Mouse (Mus musculus) kidney, embryonic 14.5 days (tissue): ENCODE measurements around the gene Lrrc26. TPM values are rescaled to one million over a fixed set of nuclear protein-coding genes. Genes with fewer than 3 reads are reported as not detected.

ENCODE experiments used
- ATAC-seq: fragments of 200-750 bp; cut with Nextera tagmentation; 2 replicates; pipeline ENCODE4 v1.8.0; 2017; ENCODE audit warnings: moderate number of reproducible peaks, mild to moderate bottlenecking, moderate TSS enrichment, moderate library complexity; ENCODE audit not compliant: low FRiP score, low TSS enrichment
- H3K27ac ChIP-seq: fragments of 300-500 bp; sonication (generic); 2 replicates; pipeline ENCODE4 v1.5.1; 2014; ENCODE audit warnings: low read depth, mild to moderate bottlenecking, low read length, moderate library complexity, mixed read lengths
- H3K27me3 ChIP-seq: fragments of 300-500 bp; sonication (generic); 2 replicates; pipeline ENCODE4 v1.6.1; 2014; ENCODE audit warnings: mild to moderate bottlenecking, low read length; ENCODE audit not compliant: control insufficient read depth, insufficient read depth
- H3K36me3 ChIP-seq: fragments of 300-500 bp; sonication (generic); 2 replicates; pipeline ENCODE4 v1.6.1; 2014; ENCODE audit warnings: low read length, mixed read lengths; ENCODE audit not compliant: control insufficient read depth, insufficient read depth
- H3K4me1 ChIP-seq: fragments of 300-500 bp; sonication (generic); 2 replicates; pipeline ENCODE4 v1.6.1; 2014; ENCODE audit warnings: low read length, mixed read lengths; ENCODE audit not compliant: control insufficient read depth, insufficient read depth
- H3K4me2 ChIP-seq: fragments of 300-500 bp; sonication (generic); replicated peaks from 2 replicates; pipeline ENCODE4 v1.6.1; 2014; ENCODE audit warnings: low read depth, mild to moderate bottlenecking, low read length
- H3K4me3 ChIP-seq: fragments of 300-500 bp; sonication (generic); 2 replicates; pipeline ENCODE4 v1.5.1; 2014; ENCODE audit warnings: mild to moderate bottlenecking, low read length
- H3K9ac ChIP-seq: fragments of 300-500 bp; sonication (generic); 2 replicates; pipeline ENCODE4 v1.6.1; 2014; ENCODE audit warnings: low read depth, mild to moderate bottlenecking, low read length, moderate library complexity
- H3K9me3 ChIP-seq: fragments of 300-500 bp; sonication (generic); 2 replicates; pipeline ENCODE4 v1.6.1; 2016; ENCODE audit warnings: low read length; ENCODE audit not compliant: control insufficient read depth
- WGBS: fragments of 180-500 bp; shearing (Covaris S2); extraction: QIAGEN DNeasy Blood & Tissue Kit; methylation state at CpG from one replicate; pipeline ENCODE4 v1.1.7; 2014; 5-methylcytosine and 5-hydroxymethylcytosine counted together
- polyA plus RNA-seq: library from polyadenylated mRNA; unstranded; fragments of >200 nt; fragmentation: Nextera tagmentation; extraction: Ambion mirVana; gene quantifications from 2 replicates; pipeline ENCODE4 v1.2.1, GENCODE M21; 2014

Gene Lrrc26
- polyA plus RNA-seq, 1 experiment from 2014 or later, result not detected

- Histone ChIP-seq H3K4me1 (0 out of 2 replicates have a peak, but pooled peaks cover 6% of the 10 kb centered on the region), H3K9me3 (no peaks in the 10 kb centered on the region), H3K4me2 (no peak overlapping the region), H3K9ac (no peak overlapping the region), H3K27ac (no peak overlapping the region), H3K36me3 (no peaks in the 10 kb centered on the region), H3K4me3 (no peak overlapping the region), H3K27me3 (peaks cover 25% of the 10 kb centered on the region)
- ATAC-seq, result no peak
- WGBS, result 61% methylated on average over 3 of the region's 3 CpGs
Observed at GRCm38 (mm10) chr2:25303452-25303851, 13.7 kb downstream of the Lrrc26 start.

GRCm38 (mm10) chr2:25303931-25304656 is 14.4 kb downstream of the Lrrc26 start:
- ATAC-seq, result no peak; the same call in 1 of the 2 replicates
- peak overlapping the region; percentile 75 for H3K4me2 ChIP-seq
- no peaks in the 10 kb centered on the region for H3K36me3 ChIP-seq
- H3K27ac ChIP-seq, result no peak overlapping the region
- no peaks in the 10 kb centered on the region for H3K9me3 ChIP-seq
- H3K4me3 ChIP-seq, result no peak overlapping the region
- WGBS, result 71% methylated on average over 7 of the region's 7 CpGs
- H3K9ac ChIP-seq, result no peak overlapping the region
- H3K27me3 ChIP-seq, result peaks cover 32% of the 10 kb centered on the region
- H3K4me1 ChIP-seq, result 0 out of 2 replicates have a peak, but pooled peaks cover 6% of the 10 kb centered on the region

GRCm38 (mm10) chr2:25304657-25305541 is 15.2 kb downstream of the Lrrc26 start:
- H3K4me3 ChIP-seq, result peak overlapping the region; percentile 41
- H3K36me3 ChIP-seq, result no peaks in the 10 kb centered on the region
- no peaks in the 10 kb centered on the region for H3K9me3 ChIP-seq
- peak; percentile 78 for ATAC-seq
- H3K4me2 ChIP-seq, result peak overlapping the region; percentile 75
- peak overlapping the region; percentile 42; the same call in 1 of the 2 replicates for H3K9ac ChIP-seq
- WGBS, result 3% methylated on average over 45 of the region's 45 CpGs
- H3K27me3 ChIP-seq, result peaks cover 36% of the 10 kb centered on the region
- H3K4me1 ChIP-seq, result 0 out of 2 replicates have a peak, but pooled peaks cover 6% of the 10 kb centered on the region
- no peak overlapping the region for H3K27ac ChIP-seq

GRCm38 (mm10) chr2:25305587-25306359 is 16.1 kb downstream of the Lrrc26 start:
- ATAC-seq, result 0 out of 2 replicates have a peak, but pooled peaks have one; percentile 54
- H3K4me3 ChIP-seq, result peak overlapping the region; percentile 41
- no peaks in the 10 kb centered on the region for H3K9me3 ChIP-seq
- no peak overlapping the region for H3K27ac ChIP-seq
- H3K4me2 ChIP-seq, result peak overlapping the region; percentile 75
- 50% methylated on average over 14 of the region's 14 CpGs for WGBS
- peak overlapping the region; percentile 42; the same call in 1 of the 2 replicates for H3K9ac ChIP-seq
- peaks cover 42% of the 10 kb centered on the region for H3K27me3 ChIP-seq
- H3K4me1 ChIP-seq, result 0 out of 2 replicates have a peak, but pooled peaks cover 6% of the 10 kb centered on the region
- H3K36me3 ChIP-seq, result no peaks in the 10 kb centered on the region

- 57% methylated on average over 10 of the region's 10 CpGs for WGBS
- Histone ChIP-seq H3K9ac (no peak overlapping the region), H3K4me2 (no peak overlapping the region), H3K36me3 (no peaks in the 10 kb centered on the region), H3K27ac (no peak overlapping the region), H3K4me3 (no peak overlapping the region), H3K9me3 (no peaks in the 10 kb centered on the region), H3K4me1 (0 out of 2 replicates have a peak, but pooled peaks cover 2% of the 10 kb centered on the region), H3K27me3 (peaks cover 73% of the 10 kb centered on the region)
- ATAC-seq, result no peak
Observed at GRCm38 (mm10) chr2:25310180-25310579, 20.5 kb downstream of the Lrrc26 start.

- Histone ChIP-seq H3K36me3 (no peaks in the 10 kb centered on the region), H3K4me2 (no peak overlapping the region), H3K9me3 (no peaks in the 10 kb centered on the region), H3K27ac (no peak overlapping the region), H3K4me1 (no peaks in the 10 kb centered on the region), H3K27me3 (peaks cover 65% of the 10 kb centered on the region), H3K4me3 (no peak overlapping the region), H3K9ac (no peak overlapping the region)
- ATAC-seq, result no peak
- WGBS, result 2% methylated on average over 22 of the region's 22 CpGs
Observed at GRCm38 (mm10) chr2:25310969-25311368, 21.3 kb downstream of the Lrrc26 start.

DNA sequence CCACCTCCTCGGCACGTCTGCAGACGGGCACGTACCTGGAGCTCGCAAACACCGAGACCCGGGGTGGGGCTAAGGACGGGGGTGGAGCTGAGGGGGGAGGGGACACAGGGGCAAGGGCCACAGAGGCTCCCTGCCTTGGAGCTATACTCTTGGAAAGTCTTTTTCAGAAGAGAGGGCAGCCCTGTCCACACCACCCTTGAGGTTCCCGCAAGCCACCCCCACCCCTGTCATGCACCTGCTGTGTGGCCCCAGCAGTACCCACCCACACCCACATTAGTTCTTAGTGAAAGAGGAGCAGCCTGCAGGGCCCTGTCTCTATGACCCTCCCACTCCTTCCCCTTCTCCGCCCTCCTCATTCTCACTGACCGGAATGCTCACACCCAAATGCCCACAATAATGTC is 21.8 kb downstream of the Lrrc26 start:
- WGBS, result 3% methylated on average over 11 of the region's 11 CpGs
- no peak for ATAC-seq
- peaks cover 63% of the 10 kb centered on the region for H3K27me3 ChIP-seq

GRCm38 (mm10) chr2:25318119-25318966 is 28.6 kb downstream of the Lrrc26 start:
- H3K4me2 ChIP-seq, result peak overlapping the region; percentile 46
- H3K36me3 ChIP-seq, result no peaks in the 10 kb centered on the region
- no peak overlapping the region for H3K27ac ChIP-seq
- H3K9me3 ChIP-seq, result no peaks in the 10 kb centered on the region
- WGBS, result 8% methylated on average over 31 of the region's 31 CpGs
- H3K9ac ChIP-seq, result no peak overlapping the region
- peaks cover 47% of the 10 kb centered on the region for H3K27me3 ChIP-seq
- H3K4me1 ChIP-seq, result peaks cover 3% of the 10 kb centered on the region; the same call in 1 of the 2 replicates
- H3K4me3 ChIP-seq, result peak overlapping the region; percentile 32
- no peak; the same call in 1 of the 2 replicates for ATAC-seq

More for the DNA sequence above, 21.8 kb downstream of the Lrrc26 start:
- H3K9me3 ChIP-seq, result no peaks in the 10 kb centered on the region
- no peaks in the 10 kb centered on the region for H3K36me3 ChIP-seq
- H3K27ac ChIP-seq, result no peak overlapping the region
- H3K9ac ChIP-seq, result no peak overlapping the region
- H3K4me3 ChIP-seq, result no peak overlapping the region
- H3K4me2 ChIP-seq, result no peak overlapping the region
- no peaks in the 10 kb centered on the region for H3K4me1 ChIP-seq
